Mouse (Mus musculus) ES-Bruce4 (cell line): ENCODE results near the gene Ermap. TPM values are rescaled to one million over a fixed set of nuclear protein-coding genes. Genes with fewer than 3 reads are reported as not detected.
A peak's percentile ranks its signal among the peaks of the same experiment; 100 is the strongest.

Source experiments
- H3K27ac ChIP-seq: 2 replicates; pipeline ENCODE4 v1.5.1; 2012; ENCODE audit warnings: low read length, inconsistent platforms; ENCODE audit not compliant: insufficient read depth
- H3K27me3 ChIP-seq: 2 replicates; pipeline ENCODE4 v1.6.1; 2012; ENCODE audit warnings: mild to moderate bottlenecking, low read length, inconsistent platforms; ENCODE audit not compliant: control insufficient read depth, poor library complexity, insufficient read depth, severe bottlenecking
- H3K36me3 ChIP-seq: 2 replicates; pipeline ENCODE4 v1.6.1; 2012; ENCODE audit warnings: inconsistent platforms, mild to moderate bottlenecking, low read length, moderate library complexity; ENCODE audit not compliant: control insufficient read depth, poor library complexity, insufficient read depth, severe bottlenecking
- H3K4me1 ChIP-seq: one replicate; pipeline ENCODE4 v1.8.1; 2011; ENCODE audit warnings: low read length; ENCODE audit not compliant: control insufficient read depth, insufficient read depth
- H3K4me3 ChIP-seq: 2 replicates; pipeline ENCODE4 v1.5.1; 2011; ENCODE audit warnings: low read depth, mild to moderate bottlenecking, low read length
- H3K9ac ChIP-seq: 2 replicates; pipeline ENCODE4 v1.6.1; 2012; ENCODE audit warnings: low read depth, mild to moderate bottlenecking, inconsistent platforms; ENCODE audit not compliant: poor library complexity, severe bottlenecking
- H3K9me3 ChIP-seq: replicated peaks from 2 replicates; pipeline ENCODE4 v1.6.1; 2012; ENCODE audit warnings: mild to moderate bottlenecking, low read length, inconsistent platforms; ENCODE audit not compliant: control insufficient read depth, poor library complexity, insufficient read depth, severe bottlenecking
- CTCF ChIP-seq: IDR thresholded peaks from one replicate; pipeline ENCODE4 v1.8.1; 2011; ENCODE audit warnings: low read depth, low read length
- EP300 ChIP-seq: IDR thresholded peaks from 2 replicates; pipeline ENCODE4 v1.6.1; 2011; ENCODE audit warnings: low read depth, low read length; ENCODE audit not compliant: insufficient read depth
- POLR2A ChIP-seq: IDR thresholded peaks from one replicate; pipeline ENCODE4 v1.8.1; 2011; ENCODE audit warnings: low read length; ENCODE audit not compliant: insufficient read depth
- polyA plus RNA-seq: library from polyadenylated mRNA; stranded (reverse); fragments of >200 nt; gene quantifications from 2 replicates; pipeline ENCODE4 v1.2.4, GENCODE M21; 2011; ENCODE audit warnings: low read depth; ENCODE audit not compliant: missing spikeins, insufficient read depth, insufficient read length

The Ermap gene
- polyA plus RNA-seq, 1 experiment = 0.52 TPM

GRCm38 (mm10) chr4:119226751-119227150, 36.9 kb upstream of the Ermap start:
- Histone ChIP-seq H3K27me3 (no peaks in the 10 kb centered on the region), H3K9me3 (no peaks in the 10 kb centered on the region), H3K27ac (no peak overlapping the region), H3K9ac (no peak overlapping the region), H3K4me1 (no peaks in the 10 kb centered on the region), H3K4me3 (no peak overlapping the region), H3K36me3 (peaks cover 14% of the 10 kb centered on the region)
- no peak for TF ChIP-seq POLR2A
- no peak for TF ChIP-seq EP300
- no peak for TF ChIP-seq CTCF

GRCm38 (mm10) chr4:119225719-119226118, 35.9 kb upstream of the Ermap start:
- Histone ChIP-seq H3K27me3 (no peaks in the 10 kb centered on the region), H3K9ac (no peak overlapping the region), H3K4me3 (no peak overlapping the region), H3K4me1 (no peaks in the 10 kb centered on the region), H3K27ac (no peak overlapping the region), H3K36me3 (peaks cover 14% of the 10 kb centered on the region), H3K9me3 (no peaks in the 10 kb centered on the region)
- TF ChIP-seq CTCF = no peak
- TF ChIP-seq EP300 = no peak
- TF ChIP-seq POLR2A = no peak

GRCm38 (mm10) chr4:119224534-119224933, 34.7 kb upstream of the Ermap start:
- Histone ChIP-seq H3K27me3 (no peaks in the 10 kb centered on the region), H3K4me1 (no peaks in the 10 kb centered on the region), H3K9me3 (no peaks in the 10 kb centered on the region), H3K9ac (no peak overlapping the region), H3K36me3 (peaks cover 14% of the 10 kb centered on the region), H3K4me3 (no peak overlapping the region), H3K27ac (no peak overlapping the region)
- no peak for TF ChIP-seq POLR2A

- no peak overlapping the region for H3K9ac ChIP-seq
- H3K4me1 ChIP-seq = no peaks in the 10 kb centered on the region
- TF ChIP-seq EP300 (no peak), CTCF (peak; percentile 78)
- no peaks in the 10 kb centered on the region for H3K9me3 ChIP-seq
- no peaks in the 10 kb centered on the region for H3K27me3 ChIP-seq
- no peak overlapping the region for H3K4me3 ChIP-seq
- H3K36me3 ChIP-seq = peaks cover 14% of the 10 kb centered on the region
- no peak overlapping the region for H3K27ac ChIP-seq
Measured at GRCm38 (mm10) chr4:119223696-119224095, 33.9 kb upstream of the Ermap start.

GRCm38 (mm10) chr4:119218169-119218568, 28.4 kb upstream of the Ermap start, which contains the start of gene Tmem269:
TSS of gene Tmem269 (minus strand) at chr4:119218217.
- no peak for TF ChIP-seq POLR2A
- TF ChIP-seq EP300 = no peak
- no peak for TF ChIP-seq CTCF
- no peaks in the 10 kb centered on the region for H3K4me1 ChIP-seq
- no peak within 1 kb of the TSS for H3K9ac ChIP-seq
- H3K9me3 ChIP-seq = no peaks in the 10 kb centered on the region
- no peaks in the 10 kb centered on the region for H3K27me3 ChIP-seq
- no peaks in the 10 kb centered on the region for H3K36me3 ChIP-seq
- H3K4me3 ChIP-seq = no peak within 1 kb of the TSS
- no peak within 1 kb of the TSS for H3K27ac ChIP-seq

GRCm38 (mm10) chr4:119216667-119217066, 26.9 kb upstream of the Ermap start:
- H3K4me1 ChIP-seq = no peaks in the 10 kb centered on the region
- no peak overlapping the region for H3K4me3 ChIP-seq
- no peak overlapping the region for H3K27ac ChIP-seq
- no peak for TF ChIP-seq CTCF
- no peak for TF ChIP-seq EP300
- TF ChIP-seq POLR2A = no peak
- no peaks in the 10 kb centered on the region for H3K9me3 ChIP-seq
- H3K9ac ChIP-seq = no peak overlapping the region
- H3K27me3 ChIP-seq = no peaks in the 10 kb centered on the region
- H3K36me3 ChIP-seq = no peaks in the 10 kb centered on the region
